Mouse (Mus musculus) midbrain, embryonic 14.5 days (tissue): ENCODE results near the gene Zfp184. TPM values are rescaled to one million over a fixed set of nuclear protein-coding genes. Genes with fewer than 3 reads are reported as not detected.
"Not testable (repeated sequence)": the region's sequence is repeated elsewhere in the genome, so short reads cannot be mapped to it uniquely, and the experiment has no call there.

Experiments
- ATAC-seq: fragments of 200-750 bp; cut with Nextera tagmentation; 2 replicates; pipeline ENCODE4 v1.8.0; 2017; ENCODE audit warnings: moderate number of reproducible peaks, moderate library complexity; ENCODE audit not compliant: low FRiP score, low TSS enrichment
- DNase-seq: peaks from one replicate; pipeline ENCODE4 v3.0.0-alpha.2; 2015
- H3K27ac ChIP-seq: fragments of 300-500 bp; sonication (generic); replicated peaks from 2 replicates; pipeline ENCODE4 v1.5.1; 2014; ENCODE audit warnings: mild to moderate bottlenecking, low read depth, low read length, moderate library complexity
- H3K27me3 ChIP-seq: fragments of 300-500 bp; sonication (generic); 2 replicates; pipeline ENCODE4 v1.6.1; 2014; ENCODE audit warnings: low read length, control low read depth, mixed read lengths; ENCODE audit not compliant: control insufficient read depth, insufficient read depth
- H3K36me3 ChIP-seq: fragments of 300-500 bp; sonication (generic); 2 replicates; pipeline ENCODE4 v1.6.1; 2014; ENCODE audit warnings: low read length, control low read depth; ENCODE audit not compliant: control insufficient read depth, insufficient read depth
- H3K4me1 ChIP-seq: fragments of 300-500 bp; sonication (generic); 2 replicates; pipeline ENCODE4 v1.6.1; 2014; ENCODE audit warnings: mild to moderate bottlenecking, antibody characterized with exemption, low read length, control low read depth; ENCODE audit not compliant: control insufficient read depth, insufficient read depth
- H3K4me2 ChIP-seq: fragments of 300-500 bp; sonication (generic); 2 replicates; pipeline ENCODE4 v1.6.1; 2014; ENCODE audit warnings: mild to moderate bottlenecking, low read length, moderate library complexity
- H3K4me3 ChIP-seq: fragments of 300-500 bp; sonication (generic); replicated peaks from 2 replicates; pipeline ENCODE4 v1.5.1; 2014; ENCODE audit warnings: low read depth, low read length
- H3K9ac ChIP-seq: fragments of 300-500 bp; sonication (generic); replicated peaks from 2 replicates; pipeline ENCODE4 v1.6.1; 2014; ENCODE audit warnings: mild to moderate bottlenecking, low read length, moderate library complexity
- H3K9me3 ChIP-seq: fragments of 300-500 bp; sonication (generic); 2 replicates; pipeline ENCODE4 v1.6.1; 2016; ENCODE audit warnings: low read length, control low read depth, mixed read lengths; ENCODE audit not compliant: control insufficient read depth
- WGBS: fragments of 180-500 bp; shearing (Covaris S2); extraction: QIAGEN DNeasy Blood & Tissue Kit; methylation state at CpG from one replicate; pipeline ENCODE4 v1.1.7; 2014; 5-methylcytosine and 5-hydroxymethylcytosine counted together
- polyA plus RNA-seq: library from polyadenylated mRNA; unstranded; fragments of >200 nt; fragmentation: Nextera tagmentation; extraction: Ambion mirVana; gene quantifications from 2 replicates; pipeline ENCODE4 v1.2.1, GENCODE M21; 2014

Gene Zfp184
- polyA plus RNA-seq: 16.8 and 18.2 TPM in 2 replicates

DNA sequence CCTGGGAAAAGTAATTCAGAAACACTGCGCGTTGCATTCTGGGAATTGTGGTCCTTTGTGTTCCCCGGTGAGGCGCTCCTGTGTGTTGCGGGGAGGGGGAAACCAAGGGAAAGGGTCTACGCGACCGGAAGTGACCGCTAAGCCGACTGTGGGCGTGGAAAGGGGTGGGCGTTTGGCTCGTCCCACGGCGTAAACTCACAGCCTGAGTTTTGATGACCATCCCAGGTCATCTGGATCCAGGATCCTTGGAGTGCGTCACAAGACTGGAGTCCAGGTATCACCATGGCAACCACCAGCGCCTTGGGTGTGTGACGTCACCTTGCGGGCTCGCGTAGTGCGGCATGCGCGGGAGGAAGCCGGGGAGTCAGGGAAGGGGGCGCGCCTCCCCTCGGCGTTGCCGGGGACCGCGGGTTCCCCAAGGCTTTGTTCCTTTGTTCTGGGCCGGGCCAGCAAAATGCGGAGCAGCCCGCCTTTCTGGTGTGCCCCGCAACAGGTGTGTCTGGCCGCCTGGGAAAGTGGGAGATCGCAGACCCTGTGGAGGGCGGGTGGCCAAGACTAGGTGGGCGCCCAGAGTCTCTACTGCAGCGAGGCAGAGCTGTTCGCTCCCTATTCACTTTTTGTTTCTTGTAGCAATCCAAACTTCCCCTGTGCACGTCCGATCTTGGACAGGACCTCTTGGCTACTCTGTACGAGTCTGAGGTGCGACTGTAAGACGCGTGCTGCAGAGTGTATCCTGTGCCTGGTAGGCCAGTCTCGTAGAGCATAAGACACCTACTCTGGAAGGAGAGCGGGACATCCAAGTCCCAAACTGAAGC is at the start of gene Zfp184:
Gene Zfp184 (plus strand): TSS at position 169 of the 815 bp plus-strand sequence.
- peak within 1 kb of the TSS; percentile 68 for H3K27ac ChIP-seq
- H3K9ac ChIP-seq: peak within 1 kb of the TSS; percentile 77
- peak; percentile 98 for DNase-seq
- H3K4me1 ChIP-seq: peaks cover 6% of the 10 kb centered on the region; the same call in 1 of the 2 replicates
- no peaks in the 10 kb centered on the region for H3K9me3 ChIP-seq
- peak within 1 kb of the TSS; percentile 68 for H3K4me2 ChIP-seq
- no peaks in the 10 kb centered on the region for H3K27me3 ChIP-seq
- peaks cover 13% of the 10 kb centered on the region for H3K36me3 ChIP-seq
- peak within 1 kb of the TSS; percentile 77 for H3K4me3 ChIP-seq
- peak; percentile 94 for ATAC-seq
- under 1% methylated on average over 50 of the region's 50 CpGs for WGBS

GRCm38 (mm10) chr13:21896549-21897244 is 48.2 kb upstream of the Zfp184 start:
- no peaks in the 10 kb centered on the region for H3K27me3 ChIP-seq
- peak overlapping the region; percentile 56 for H3K4me2 ChIP-seq
- H3K4me1 ChIP-seq: 0 out of 2 replicates have a peak, but pooled peaks cover 7% of the 10 kb centered on the region
- WGBS: 5% methylated on average over 24 of the region's 24 CpGs
- H3K4me3 ChIP-seq: peak overlapping the region; percentile 58
- H3K36me3 ChIP-seq: no peaks in the 10 kb centered on the region
- peak overlapping the region; percentile 93 for H3K27ac ChIP-seq
- peak; percentile 98 for ATAC-seq
- no peaks in the 10 kb centered on the region for H3K9me3 ChIP-seq
- peak overlapping the region; percentile 78 for H3K9ac ChIP-seq
- peak; percentile 94 for DNase-seq

GRCm38 (mm10) chr13:21897245-21897634 is 47.7 kb upstream of the Zfp184 start:
- peak overlapping the region; percentile 58 for H3K4me3 ChIP-seq
- 0 out of 2 replicates have a peak, but pooled peaks cover 7% of the 10 kb centered on the region for H3K4me1 ChIP-seq
- peak overlapping the region; percentile 56 for H3K4me2 ChIP-seq
- H3K9me3 ChIP-seq: no peaks in the 10 kb centered on the region
- no peak for DNase-seq
- ATAC-seq: peak; percentile 69
- H3K36me3 ChIP-seq: no peaks in the 10 kb centered on the region
- peak overlapping the region; percentile 78 for H3K9ac ChIP-seq
- under 1% methylated on average over 11 of the region's 11 CpGs for WGBS
- peak overlapping the region; percentile 93 for H3K27ac ChIP-seq
- no peaks in the 10 kb centered on the region for H3K27me3 ChIP-seq

DNA sequence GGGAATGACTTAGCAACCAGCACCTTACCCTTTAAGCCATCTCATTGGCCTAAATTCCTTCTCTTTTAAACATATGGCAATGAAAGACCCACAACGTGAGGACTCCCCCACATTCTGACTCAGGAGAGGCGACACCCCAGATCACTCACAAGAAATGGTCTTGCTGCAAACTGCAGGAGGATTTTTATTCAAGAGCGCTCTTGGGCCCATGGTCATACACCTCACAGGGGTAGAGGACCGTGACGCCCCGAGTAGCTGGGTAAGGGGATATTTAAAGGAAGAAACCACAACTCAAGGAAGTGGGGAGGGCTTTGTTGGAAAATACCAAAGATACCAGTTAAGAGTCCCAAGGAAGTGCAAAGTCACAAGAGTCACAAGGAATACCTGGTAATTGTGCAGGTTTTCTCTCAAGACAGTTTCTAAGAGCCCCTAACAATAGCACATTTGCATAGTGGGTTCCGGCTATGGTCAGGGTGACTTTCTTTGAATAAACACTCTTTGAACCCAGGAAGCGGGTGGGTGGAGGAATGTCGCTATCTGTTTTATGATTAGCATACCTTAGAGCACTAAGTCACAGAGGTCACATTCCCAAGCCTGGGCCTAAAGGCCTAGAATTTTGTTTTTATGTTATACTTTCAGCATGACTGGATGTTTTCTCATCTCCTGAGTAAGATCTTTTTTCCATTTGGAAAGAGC is 43.9 kb upstream of the Zfp184 start:
- not testable (repeated sequence) for DNase-seq, H3K27ac ChIP-seq, H3K4me3 ChIP-seq, H3K9ac ChIP-seq, H3K4me1 ChIP-seq, H3K36me3 ChIP-seq, H3K27me3 ChIP-seq, ATAC-seq, H3K9me3 ChIP-seq, H3K4me2 ChIP-seq
- WGBS: 93% methylated on average over 9 of the region's 9 CpGs

DNA sequence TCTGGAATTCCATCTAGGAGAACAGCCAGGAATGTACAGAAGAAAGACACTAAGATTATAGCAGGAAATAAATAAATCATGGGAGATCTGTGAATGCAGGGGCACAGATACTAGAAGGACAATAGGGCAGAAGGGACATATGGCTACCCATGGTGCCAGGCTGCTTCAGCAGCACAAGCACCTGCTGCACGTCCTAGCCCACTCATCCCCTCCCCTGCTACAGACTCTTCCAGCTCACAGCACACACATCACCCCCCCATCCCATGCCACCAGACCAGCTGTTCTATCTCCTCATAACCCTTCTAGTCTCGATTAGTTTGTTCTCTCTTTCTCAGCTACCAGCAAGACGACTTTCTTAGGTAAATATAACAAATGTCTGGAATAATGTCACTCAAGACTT is 41.4 kb upstream of the Zfp184 start:
- H3K4me2 ChIP-seq: no peak overlapping the region
- ATAC-seq (no peak), DNase-seq (no peak)
- peaks cover 8% of the 10 kb centered on the region for H3K27me3 ChIP-seq
- H3K4me3 ChIP-seq: no peak overlapping the region
- no peak overlapping the region for H3K9ac ChIP-seq
- H3K4me1 ChIP-seq: 0 out of 2 replicates have a peak, but pooled peaks cover under 1% of the 10 kb centered on the region
- H3K27ac ChIP-seq: no peak overlapping the region
- no peaks in the 10 kb centered on the region for H3K9me3 ChIP-seq
- no peaks in the 10 kb centered on the region for H3K36me3 ChIP-seq
- WGBS: 58% methylated on average over 3 of the region's 3 CpGs

GRCm38 (mm10) chr13:21904090-21904489 is 40.8 kb upstream of the Zfp184 start:
- H3K9me3 ChIP-seq, H3K36me3 ChIP-seq, H3K4me2 ChIP-seq, ATAC-seq, H3K27me3 ChIP-seq, DNase-seq, H3K4me1 ChIP-seq, H3K4me3 ChIP-seq, H3K9ac ChIP-seq, H3K27ac ChIP-seq: not testable (repeated sequence)
- WGBS: 73% methylated on average over 4 of the region's 4 CpGs

DNA sequence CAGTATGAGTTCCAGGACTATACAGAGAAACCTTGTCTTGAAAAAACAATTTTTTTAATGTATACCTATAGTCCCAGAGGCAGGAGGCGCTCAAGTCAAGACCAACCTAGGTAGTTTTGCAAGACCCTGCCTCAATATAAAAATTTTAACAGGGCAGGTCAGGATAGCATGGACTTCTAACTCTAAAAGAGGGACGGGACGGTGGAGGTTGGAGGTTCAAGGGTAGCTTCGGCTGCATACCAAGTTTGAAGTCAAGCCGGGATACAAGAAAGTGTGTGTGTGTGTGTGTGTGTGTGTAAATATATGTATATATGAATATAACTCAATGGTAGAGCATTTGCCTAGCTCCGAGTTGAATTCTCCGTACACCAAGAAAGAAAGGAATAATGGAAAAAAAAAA is 38.6 kb upstream of the Zfp184 start:
- 37% methylated on average over 7 of the region's 7 CpGs for WGBS
- Histone ChIP-seq H3K4me2 (no peak overlapping the region), H3K4me1 (no peaks in the 10 kb centered on the region), H3K9me3 (no peaks in the 10 kb centered on the region), H3K27ac (no peak overlapping the region), H3K27me3 (peaks cover 8% of the 10 kb centered on the region), H3K36me3 (no peaks in the 10 kb centered on the region), H3K9ac (no peak overlapping the region), H3K4me3 (no peak overlapping the region)
- ATAC-seq: no peak
- no peak for DNase-seq

DNA sequence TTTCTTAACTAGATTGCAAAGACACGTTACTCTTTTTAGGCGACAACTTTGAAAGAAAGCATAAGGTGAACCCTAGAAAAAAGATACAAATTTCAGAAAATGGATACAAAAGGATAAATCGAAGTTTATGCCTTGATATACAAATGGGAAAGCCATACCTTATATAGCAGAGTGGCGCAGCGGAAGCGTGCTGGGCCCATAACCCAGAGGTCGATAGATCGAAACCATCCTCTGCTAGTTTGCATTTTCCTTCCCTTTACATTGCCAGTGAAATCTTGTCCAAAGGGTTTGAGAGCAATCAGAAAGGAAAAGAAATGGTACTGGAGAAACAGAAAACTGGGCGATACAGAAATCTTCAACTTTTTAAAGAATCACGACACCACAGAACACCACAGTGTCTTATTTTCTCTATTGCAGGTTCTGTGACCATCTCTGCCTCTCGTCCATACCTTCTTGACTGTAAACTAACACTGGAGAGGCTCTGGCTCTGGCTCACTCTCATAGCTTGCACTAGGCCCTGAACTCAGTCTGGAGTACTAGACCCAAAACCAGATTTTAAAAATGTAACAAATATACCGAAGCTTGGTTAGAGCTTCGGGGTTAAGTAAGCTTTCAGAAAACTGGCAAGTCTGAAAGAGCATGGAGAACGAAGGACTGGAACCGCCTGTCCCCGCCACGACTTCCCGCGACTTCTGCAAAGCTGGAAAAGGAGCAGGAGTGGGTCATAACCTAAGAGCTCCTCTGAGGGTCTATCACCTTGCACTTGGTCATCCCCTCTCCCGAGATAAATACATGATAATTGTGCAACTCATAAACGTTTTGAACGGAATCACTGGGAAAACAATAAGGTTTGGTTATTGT is 37.7 kb upstream of the Zfp184 start:
- Histone ChIP-seq H3K4me1 (no peaks in the 10 kb centered on the region), H3K4me2 (no peak overlapping the region), H3K27me3 (peaks cover 8% of the 10 kb centered on the region), H3K9me3 (no peaks in the 10 kb centered on the region), H3K36me3 (no peaks in the 10 kb centered on the region), H3K9ac (no peak overlapping the region), H3K4me3 (no peak overlapping the region), H3K27ac (no peak overlapping the region)
- ATAC-seq (no peak), DNase-seq (no peak)
- WGBS: 8% methylated on average over 22 of the region's 22 CpGs
